Mouse (Mus musculus) hindbrain, embryonic 14.5 days (tissue): ENCODE results near the gene E330021D16Rik. TPM values are rescaled to one million over a fixed set of nuclear protein-coding genes. Genes with fewer than 3 reads are reported as not detected.

Experiments used
- ATAC-seq: fragments of 200-750 bp; cut with Nextera tagmentation; 2 replicates; pipeline ENCODE4 v1.8.0; 2017; ENCODE audit warnings: moderate number of reproducible peaks, mild to moderate bottlenecking, moderate TSS enrichment, moderate library complexity; ENCODE audit not compliant: low FRiP score
- DNase-seq: peaks from one replicate; pipeline ENCODE4 v3.0.0-alpha.2; 2015; ENCODE audit warnings: low spot score
- H3K27ac ChIP-seq: fragments of 300-500 bp; sonication (generic); 2 replicates; pipeline ENCODE4 v1.5.1; 2014; ENCODE audit warnings: mild to moderate bottlenecking, moderate library complexity
- H3K27me3 ChIP-seq: fragments of 300-500 bp; sonication (generic); 2 replicates; pipeline ENCODE4 v1.6.1; 2014; ENCODE audit warnings: mild to moderate bottlenecking, low read length, mixed read lengths; ENCODE audit not compliant: control insufficient read depth, insufficient read depth
- H3K36me3 ChIP-seq: fragments of 300-500 bp; sonication (generic); replicated peaks from 2 replicates; pipeline ENCODE4 v1.6.1; 2014; ENCODE audit not compliant: control insufficient read depth, insufficient read depth
- H3K4me1 ChIP-seq: fragments of 300-500 bp; sonication (generic); replicated peaks from 2 replicates; pipeline ENCODE4 v1.6.1; 2014; ENCODE audit warnings: antibody characterized with exemption, low read length, mixed read lengths; ENCODE audit not compliant: control insufficient read depth, insufficient read depth
- H3K4me2 ChIP-seq: fragments of 300-500 bp; sonication (generic); replicated peaks from 2 replicates; pipeline ENCODE4 v1.6.1; 2014; ENCODE audit warnings: mild to moderate bottlenecking, moderate library complexity
- H3K4me3 ChIP-seq: fragments of 300-500 bp; sonication (generic); replicated peaks from 2 replicates; pipeline ENCODE4 v1.5.1; 2014; ENCODE audit warnings: mild to moderate bottlenecking, low read length
- H3K9ac ChIP-seq: fragments of 300-500 bp; sonication (generic); 2 replicates; pipeline ENCODE4 v1.6.1; 2014
- H3K9me3 ChIP-seq: fragments of 300-500 bp; sonication (generic); 2 replicates; pipeline ENCODE4 v1.6.1; 2016; ENCODE audit warnings: low read length; ENCODE audit not compliant: control insufficient read depth
- WGBS: fragments of 180-500 bp; shearing (Covaris S2); extraction: QIAGEN DNeasy Blood & Tissue Kit; methylation state at CpG from one replicate; pipeline ENCODE4 v1.1.7; 2014; 5-methylcytosine and 5-hydroxymethylcytosine counted together
- polyA plus RNA-seq: library from polyadenylated mRNA; unstranded; fragments of >200 nt; fragmentation: Nextera tagmentation; extraction: Ambion mirVana; gene quantifications from 2 replicates; pipeline ENCODE4 v1.2.1, GENCODE M21; 2014

The E330021D16Rik gene
- not detected in 2 replicates for polyA plus RNA-seq

DNA sequence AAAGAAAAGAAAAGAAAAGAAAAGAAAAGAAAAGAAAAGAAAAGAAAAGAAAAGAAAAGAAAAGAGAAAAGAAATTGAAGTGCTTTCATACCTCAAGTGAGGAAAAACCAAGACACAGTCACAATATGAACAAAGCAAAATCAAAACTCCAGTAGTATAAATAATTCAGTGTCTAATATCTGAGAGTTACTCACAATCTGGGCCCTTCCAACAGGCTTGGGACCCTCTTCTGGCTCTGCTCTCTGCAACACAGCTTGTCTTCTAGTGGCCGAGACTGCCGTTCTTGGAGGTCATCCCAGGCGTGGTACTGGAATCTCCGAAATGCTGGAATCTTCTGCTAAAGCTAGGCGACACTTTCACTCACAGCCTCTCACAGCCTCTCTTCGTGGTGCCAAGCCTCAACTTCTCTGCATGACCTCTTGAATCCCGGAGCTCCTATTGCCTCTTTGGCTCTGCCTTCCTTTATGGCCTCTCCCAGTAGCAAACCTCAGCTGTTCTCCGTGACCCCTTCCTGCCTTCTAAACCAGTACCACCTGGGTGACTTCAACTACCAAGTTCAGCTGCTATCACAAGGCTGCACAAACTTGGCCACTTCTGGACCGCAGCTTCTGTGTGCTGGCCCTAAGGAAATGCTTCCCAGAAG lies at the start of gene E330021D16Rik:
E330021D16Rik (minus strand) TSS at position 437 of the 643 bp plus-strand sequence.
- no peak within 1 kb of the TSS for H3K9ac ChIP-seq
- H3K36me3 ChIP-seq: no peaks in the 10 kb centered on the region
- H3K27ac ChIP-seq: no peak within 1 kb of the TSS
- H3K4me1 ChIP-seq: no peaks in the 10 kb centered on the region
- ATAC-seq (no peak), DNase-seq (no peak)
- H3K9me3 ChIP-seq: no peaks in the 10 kb centered on the region
- no peaks in the 10 kb centered on the region for H3K27me3 ChIP-seq
- H3K4me2 ChIP-seq: no peak within 1 kb of the TSS
- H3K4me3 ChIP-seq: no peak within 1 kb of the TSS
- WGBS: 87% methylated on average over 9 of the region's 9 CpGs

GRCm38 (mm10) chr6:136465021-136465420 lies 49.7 kb upstream of the E330021D16Rik start:
- DNase-seq (no peak), ATAC-seq (no peak)
- peaks cover 11% of the 10 kb centered on the region for H3K4me1 ChIP-seq
- no peak overlapping the region for H3K4me3 ChIP-seq
- no peak overlapping the region for H3K27ac ChIP-seq
- H3K4me2 ChIP-seq: no peak overlapping the region
- H3K36me3 ChIP-seq: no peaks in the 10 kb centered on the region
- no peaks in the 10 kb centered on the region for H3K9me3 ChIP-seq
- no peak overlapping the region for H3K9ac ChIP-seq
- WGBS: 84% methylated on average over 8 of the region's 8 CpGs
- H3K27me3 ChIP-seq: no peaks in the 10 kb centered on the region

DNA sequence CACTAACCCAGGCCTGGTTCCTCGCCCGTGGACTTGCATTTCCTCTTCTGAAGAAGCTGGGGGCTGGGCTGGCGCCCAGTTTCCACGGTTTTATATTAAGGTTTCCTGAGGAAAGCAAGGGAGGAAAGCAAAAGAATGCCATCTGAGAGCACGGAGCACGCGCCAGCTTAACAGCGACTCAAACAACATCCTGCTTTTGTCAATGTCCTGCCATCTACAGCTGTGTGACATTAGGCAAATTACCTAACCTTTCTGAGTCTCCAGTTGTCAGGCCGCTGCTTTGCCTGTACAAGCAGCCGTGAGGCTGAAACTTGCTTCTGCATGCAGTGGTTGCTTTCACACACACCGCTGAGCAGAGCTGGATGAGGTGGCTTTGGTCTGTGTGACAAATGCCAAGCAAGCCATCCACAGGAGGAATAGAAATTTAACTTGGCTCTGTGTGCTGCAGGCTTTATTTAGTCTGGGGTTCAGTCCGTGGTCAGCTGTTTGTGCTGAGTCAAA lies 48.8 kb upstream of the E330021D16Rik start:
- peaks cover 11% of the 10 kb centered on the region for H3K4me1 ChIP-seq
- no peaks in the 10 kb centered on the region for H3K27me3 ChIP-seq
- ATAC-seq (no peak), DNase-seq (no peak)
- H3K9me3 ChIP-seq: no peaks in the 10 kb centered on the region
- H3K9ac ChIP-seq: no peak overlapping the region
- no peaks in the 10 kb centered on the region for H3K36me3 ChIP-seq
- no peak overlapping the region for H3K27ac ChIP-seq
- no peak overlapping the region for H3K4me3 ChIP-seq
- WGBS: 70% methylated on average over 12 of the region's 12 CpGs
- H3K4me2 ChIP-seq: no peak overlapping the region

DNA sequence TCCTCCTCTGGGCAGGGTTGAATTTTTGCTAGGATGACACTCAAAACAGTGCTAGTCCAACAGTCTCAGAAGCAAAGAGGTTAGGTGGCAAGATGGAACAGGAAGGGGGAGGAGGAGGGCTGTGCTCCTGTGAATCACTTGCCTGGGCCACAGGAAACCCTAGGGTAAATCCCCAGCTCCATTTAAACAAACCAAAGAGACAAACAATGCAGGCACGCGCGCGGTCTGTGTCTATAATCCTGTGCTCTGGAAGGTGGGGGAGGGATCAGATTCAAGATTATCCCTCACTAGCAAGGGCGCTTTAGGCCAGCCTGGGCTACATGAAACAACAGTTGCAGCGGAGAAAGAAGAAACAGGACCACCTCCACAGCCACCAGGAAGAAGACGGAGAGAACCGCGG lies 48.1 kb upstream of the E330021D16Rik start:
- Histone ChIP-seq H3K9ac (no peak overlapping the region), H3K4me1 (peaks cover 6% of the 10 kb centered on the region), H3K4me3 (no peak overlapping the region), H3K27me3 (no peaks in the 10 kb centered on the region), H3K9me3 (no peaks in the 10 kb centered on the region), H3K36me3 (no peaks in the 10 kb centered on the region), H3K27ac (no peak overlapping the region), H3K4me2 (no peak overlapping the region)
- DNase-seq: no peak
- WGBS: 76% methylated on average over 9 of the region's 9 CpGs
- no peak for ATAC-seq

DNA sequence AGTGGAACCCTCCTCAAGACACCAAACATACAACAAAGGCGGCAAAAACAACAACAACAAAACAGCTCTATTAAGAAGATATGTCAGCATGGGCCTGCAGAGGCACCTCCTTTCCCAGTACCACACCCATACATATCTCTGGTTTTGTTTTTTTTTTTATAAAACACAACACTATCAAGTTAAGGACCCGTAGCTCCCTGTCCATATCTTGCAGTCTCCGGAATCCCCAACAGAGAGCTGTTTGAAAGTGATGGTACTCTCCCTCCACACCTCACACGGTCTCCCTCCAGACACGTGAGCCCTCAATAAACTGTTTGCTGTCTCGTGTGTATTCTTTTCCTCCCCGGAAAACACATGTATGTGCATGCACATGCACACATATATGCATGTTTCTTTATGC lies 43.8 kb upstream of the E330021D16Rik start:
- WGBS: 93% methylated on average over 7 of the region's 7 CpGs
- Histone ChIP-seq H3K27ac (no peak overlapping the region), H3K9ac (no peak overlapping the region), H3K4me2 (no peak overlapping the region), H3K27me3 (no peaks in the 10 kb centered on the region), H3K9me3 (no peaks in the 10 kb centered on the region), H3K36me3 (no peaks in the 10 kb centered on the region), H3K4me3 (no peak overlapping the region), H3K4me1 (no peaks in the 10 kb centered on the region)
- ATAC-seq: no peak
- DNase-seq: no peak

DNA sequence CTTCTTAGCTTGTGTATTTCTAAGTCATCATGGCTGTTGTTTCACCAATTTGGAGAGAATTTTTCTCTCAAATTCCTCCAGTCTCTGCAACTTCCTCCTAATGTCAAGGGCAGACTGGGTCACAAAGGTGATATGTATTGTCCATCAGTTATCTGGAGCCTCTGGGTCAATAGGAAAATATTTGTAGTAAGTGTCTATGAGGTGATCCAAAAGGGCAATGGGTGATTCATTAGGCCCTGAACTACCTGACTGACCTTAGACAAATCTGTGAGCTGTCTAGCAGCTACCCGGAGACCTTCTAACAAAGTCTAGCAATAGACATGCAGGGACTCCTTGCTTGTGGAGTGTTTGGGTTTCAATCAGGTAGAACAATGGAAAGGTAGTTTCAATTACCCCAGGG lies 40.9 kb upstream of the E330021D16Rik start:
- Histone ChIP-seq H3K27me3 (no peaks in the 10 kb centered on the region), H3K9me3 (no peaks in the 10 kb centered on the region), H3K36me3 (no peaks in the 10 kb centered on the region), H3K4me3 (no peak overlapping the region), H3K4me1 (no peaks in the 10 kb centered on the region), H3K27ac (no peak overlapping the region), H3K4me2 (no peak overlapping the region), H3K9ac (no peak overlapping the region)
- 97% methylated on average over 1 of the region's 1 CpGs for WGBS
- DNase-seq (no peak), ATAC-seq (no peak)

GRCm38 (mm10) chr6:136455696-136456095 lies 40.3 kb upstream of the E330021D16Rik start:
- Histone ChIP-seq H3K4me1 (no peaks in the 10 kb centered on the region), H3K9me3 (no peaks in the 10 kb centered on the region), H3K9ac (no peak overlapping the region), H3K4me3 (no peak overlapping the region), H3K27ac (no peak overlapping the region), H3K4me2 (no peak overlapping the region), H3K36me3 (no peaks in the 10 kb centered on the region), H3K27me3 (no peaks in the 10 kb centered on the region)
- no peak for DNase-seq
- ATAC-seq: no peak
- 79% methylated on average over 3 of the region's 3 CpGs for WGBS

DNA sequence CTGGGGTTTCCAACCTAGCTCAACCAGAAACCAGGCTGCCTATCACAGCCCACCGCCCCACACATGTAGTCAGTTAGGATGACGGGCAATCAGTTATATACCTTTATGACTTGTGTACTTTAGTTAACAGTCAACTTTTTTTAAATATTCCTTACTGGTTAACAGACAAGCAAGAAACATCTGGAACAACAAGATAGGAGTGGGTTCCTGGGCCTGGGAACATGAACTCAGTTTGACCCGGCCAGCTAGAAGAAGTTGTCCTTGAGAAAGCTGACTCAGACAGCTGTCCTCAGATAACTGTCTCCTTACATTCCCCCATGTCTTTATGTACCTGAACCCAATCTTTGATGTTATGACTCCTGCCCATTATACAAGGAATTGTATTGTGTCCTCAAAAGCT lies 37.3 kb upstream of the E330021D16Rik start:
- no peak for ATAC-seq

DNA sequence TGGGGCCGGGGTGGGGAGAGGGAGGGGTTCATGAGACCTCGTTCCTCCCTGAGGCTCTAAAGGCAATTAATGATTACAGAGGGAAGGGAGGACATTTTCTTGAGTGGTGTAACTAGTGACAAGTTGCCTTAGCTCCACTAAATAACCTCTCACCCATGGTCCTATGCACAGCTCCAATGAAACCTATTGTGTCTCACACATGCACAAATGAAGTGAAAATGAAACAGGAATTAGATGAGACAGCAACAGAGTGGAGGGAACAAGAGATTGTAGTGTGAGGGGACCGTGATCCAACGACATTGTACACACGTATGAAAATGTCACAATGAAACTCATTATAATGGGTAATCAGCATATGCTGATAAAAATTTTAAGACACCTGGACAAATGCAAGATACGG lies 35.5 kb upstream of the E330021D16Rik start:
- DNase-seq (no peak), ATAC-seq (no peak)
- no peaks in the 10 kb centered on the region for H3K36me3 ChIP-seq
- no peak overlapping the region for H3K4me2 ChIP-seq
- no peak overlapping the region for H3K4me3 ChIP-seq
- H3K9ac ChIP-seq: no peak overlapping the region
- no peak overlapping the region for H3K27ac ChIP-seq
- H3K4me1 ChIP-seq: no peaks in the 10 kb centered on the region
- 94% methylated on average over 6 of the region's 6 CpGs for WGBS
- 0 out of 2 replicates have a peak, but pooled peaks cover 5% of the 10 kb centered on the region for H3K9me3 ChIP-seq
- no peaks in the 10 kb centered on the region for H3K27me3 ChIP-seq

More for the DNA sequence above, 37.3 kb upstream of the E330021D16Rik start:
- 93% methylated on average over 3 of the region's 3 CpGs for WGBS
- Histone ChIP-seq H3K36me3 (no peaks in the 10 kb centered on the region), H3K4me1 (no peaks in the 10 kb centered on the region), H3K9me3 (0 out of 2 replicates have a peak, but pooled peaks cover 5% of the 10 kb centered on the region), H3K4me2 (no peak overlapping the region), H3K4me3 (no peak overlapping the region), H3K27me3 (no peaks in the 10 kb centered on the region), H3K9ac (no peak overlapping the region), H3K27ac (no peak overlapping the region)
- DNase-seq: no peak
